Mouse (Mus musculus) CH12.LX (cell line): ENCODE measurements at regions not wholly inside any gene's neighbourhood (a gene's known extent, or its start where the extent isn't known, plus 50 kb on each side); places are given as distances from the start of the nearest gene placed in this dataset.
A peak's percentile ranks its signal among the peaks of the same experiment; 100 is the strongest.

Experiments used
- DNase-seq: peaks from one replicate; pipeline ENCODE4 v3.0.0-alpha.2; 2013; ENCODE audit errors: extremely low read depth
- H3K27ac ChIP-seq: 2 replicates; pipeline ENCODE4 v1.5.1; 2012; ENCODE audit warnings: low read depth, mild to moderate bottlenecking, control low read depth, moderate library complexity; ENCODE audit not compliant: insufficient read depth
- H3K27me3 ChIP-seq: replicated peaks from 2 replicates; pipeline ENCODE3; 2012; ENCODE audit warnings: inconsistent platforms
- H3K36me3 ChIP-seq, 2 experiments: replicated peaks in 1 of 2; 2 replicates each; pipeline versions ENCODE3 to v1.6.1; 2012; ENCODE audit warnings: inconsistent platforms in 1 of 2, low read length in 1 of 2, mild to moderate bottlenecking in 1 of 2, mixed read lengths in 1 of 2, moderate library complexity in 1 of 2; ENCODE audit not compliant: control insufficient read depth in 1 of 2, insufficient read depth in 1 of 2
- H3K4me1 ChIP-seq, 2 experiments: 2 replicates each; pipeline ENCODE4 v1.6.1; 2012; ENCODE audit warnings: inconsistent platforms in 1 of 2, moderate library complexity in 1 of 2; ENCODE audit not compliant: insufficient read depth in 2 of 2, control insufficient read depth in 1 of 2
- H3K4me2 ChIP-seq: 2 replicates; pipeline ENCODE4 v1.6.1; 2012; ENCODE audit warnings: low read depth, mild to moderate bottlenecking, control low read depth; ENCODE audit not compliant: poor library complexity, insufficient read depth, severe bottlenecking
- H3K4me3 ChIP-seq, 3 experiments: fragments of 150-350 bp in 1 of 3; sonication (generic) in 1 of 3; replicated peaks in 1 of 3; 2 replicates each; pipeline versions ENCODE3 to v1.5.1; 2011 to 2012; ENCODE audit warnings: low read depth in 2 of 3, low read length in 2 of 3, mild to moderate bottlenecking in 2 of 3, moderate library complexity in 2 of 3, control low read depth in 1 of 3, improper control_type of control experiment in 1 of 3, inconsistent platforms in 1 of 3, mixed read lengths in 1 of 3; ENCODE audit not compliant: poor library complexity in 1 of 3
- H3K79me2 ChIP-seq: replicated peaks from 2 replicates; pipeline ENCODE4 v1.6.1; 2012; ENCODE audit warnings: mild to moderate bottlenecking, moderate library complexity; ENCODE audit not compliant: control insufficient read depth, poor library complexity, insufficient read depth, severe bottlenecking; ENCODE audit errors: extremely low read depth
- H3K9ac ChIP-seq: 2 replicates; pipeline ENCODE4 v1.6.1; 2012; ENCODE audit warnings: low read depth, mild to moderate bottlenecking, control low read depth, moderate library complexity; ENCODE audit not compliant: insufficient read depth
- H3K9me3 ChIP-seq: replicated peaks from 2 replicates; pipeline ENCODE3; 2012; ENCODE audit warnings: low read length, inconsistent platforms, mixed read lengths
- CTCF ChIP-seq, 2 experiments: IDR thresholded peaks in 1 of 2; conservative IDR thresholded peaks in 1 of 2; 2 replicates each; pipeline ENCODE4 v1.5.1; 2011 to 2012; ENCODE audit warnings: low read depth in 2 of 2, low read length in 2 of 2, improper control_type of control experiment in 1 of 2, inconsistent platforms in 1 of 2, mild to moderate bottlenecking in 1 of 2, moderate library complexity in 1 of 2
- JUN ChIP-seq: IDR thresholded peaks from 2 replicates; pipeline ENCODE4 v1.6.1; 2011; ENCODE audit warnings: low read depth, mild to moderate bottlenecking, low read length, improper control_type of control experiment, moderate library complexity; ENCODE audit not compliant: insufficient read depth
- MAX ChIP-seq: IDR thresholded peaks from 2 replicates; pipeline ENCODE4 v1.6.1; 2011; ENCODE audit warnings: low read length, improper control_type of control experiment
- MEF2A ChIP-seq: IDR thresholded peaks from 2 replicates; pipeline ENCODE4 v1.6.1; 2014; ENCODE audit warnings: low read depth, mild to moderate bottlenecking, inconsistent platforms, low read length, improper control_type of control experiment, borderline replicate concordance
- PAX5 ChIP-seq: IDR thresholded peaks from 2 replicates; pipeline ENCODE4 v1.6.1; 2012; ENCODE audit warnings: low read length, inconsistent platforms, mixed read lengths
- RAD21 ChIP-seq: IDR thresholded peaks from 2 replicates; pipeline ENCODE4 v1.6.1; 2011; ENCODE audit warnings: low read depth, mild to moderate bottlenecking, low read length, improper control_type of control experiment, moderate library complexity
- SMC3 ChIP-seq: IDR thresholded peaks from 2 replicates; pipeline ENCODE4 v1.6.1; 2011; ENCODE audit warnings: low read depth, low read length, improper control_type of control experiment
- TBP ChIP-seq: conservative IDR thresholded peaks from 2 replicates; pipeline ENCODE4 v1.6.1; 2011; ENCODE audit warnings: low read depth, low read length, improper control_type of control experiment
- TCF12 ChIP-seq: IDR thresholded peaks from 2 replicates; pipeline ENCODE4 v1.6.1; 2014; ENCODE audit warnings: low read depth, mild to moderate bottlenecking, inconsistent platforms, low read length, improper control_type of control experiment
- UBTF ChIP-seq: IDR thresholded peaks from 2 replicates; pipeline ENCODE4 v1.6.1; 2012; ENCODE audit warnings: low read depth, mild to moderate bottlenecking, inconsistent platforms, low read length, improper control_type of control experiment, moderate library complexity
- USF1 ChIP-seq: IDR thresholded peaks from 2 replicates; pipeline ENCODE4 v1.6.1; 2014; ENCODE audit warnings: low read depth, mild to moderate bottlenecking, inconsistent platforms, low read length, improper control_type of control experiment
- ZC3H11A ChIP-seq: IDR thresholded peaks from 2 replicates; pipeline ENCODE4 v1.6.1; 2012; ENCODE audit warnings: low read depth, mild to moderate bottlenecking, inconsistent platforms, low read length, improper control_type of control experiment
- ZKSCAN1 ChIP-seq: IDR thresholded peaks from 2 replicates; pipeline ENCODE4 v1.6.1; 2012; ENCODE audit warnings: low read depth, inconsistent platforms, low read length, improper control_type of control experiment, borderline replicate concordance
- ZMIZ1 ChIP-seq: IDR thresholded peaks from 2 replicates; pipeline ENCODE4 v1.6.1; 2012; ENCODE audit warnings: low read depth, mild to moderate bottlenecking, inconsistent platforms, low read length, improper control_type of control experiment
- dilution Hi-C: fragments of 300-500 bp; cut with MboI; formaldehyde crosslinking; loops from 2 replicates; pipeline ENCODE4 v1.14.3; 2020; ENCODE audit warnings: low sequenced_read_pairs; ENCODE audit not compliant: extremely low pct_unique_long_range_greater_than_20kb, extremely low pct_ligation_motif_present
- in situ Hi-C: fragments of 300-500 bp; cut with MboI; formaldehyde crosslinking; loops from 3 replicates; pipeline ENCODE4 v1.14.3; 2019; ENCODE audit warnings: low sequenced_read_pairs, low pct_ligation_motif_present, low pct_unique_long_range_greater_than_20kb, mixed read lengths

DNA sequence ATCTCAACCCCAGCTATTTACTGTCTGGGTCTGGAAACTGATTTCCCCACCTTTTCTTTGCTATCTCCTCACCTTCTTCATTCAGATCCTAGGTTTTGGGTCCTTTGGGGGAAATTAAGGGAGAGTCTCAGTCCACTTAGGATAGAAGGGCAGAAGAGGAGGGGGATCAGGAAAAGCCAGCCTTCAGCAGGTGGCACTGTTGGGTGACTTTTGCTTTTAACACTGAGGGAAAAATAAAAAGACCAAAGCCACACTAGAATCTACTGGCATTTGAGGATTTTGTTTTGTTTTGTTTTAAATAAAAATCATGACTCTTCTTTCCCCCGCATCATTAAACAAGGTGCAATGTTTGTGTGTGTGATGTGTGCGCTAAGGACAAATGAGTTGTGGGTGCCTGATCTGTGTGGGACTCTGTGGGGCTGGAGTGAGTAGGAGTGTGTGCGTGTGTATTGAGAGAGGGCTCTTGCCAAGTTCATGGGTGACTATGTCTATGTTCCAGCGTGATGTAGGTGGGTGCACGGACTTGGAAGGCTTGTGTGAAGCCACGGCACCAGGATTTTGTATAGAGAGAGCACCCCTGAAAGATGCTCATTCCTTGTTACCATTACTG lies 159.4 kb downstream of the Rps24 start:
- Histone ChIP-seq H3K9ac (no peak overlapping the region), H3K79me2 (no peaks in the 10 kb centered on the region), H3K9me3 (no peaks in the 10 kb centered on the region), H3K4me2 (no peak overlapping the region), H3K27me3 (no peaks in the 10 kb centered on the region), H3K36me3 (no peaks in the 10 kb centered on the region), H3K4me1 (peaks cover 0 to 21% of the 10 kb centered on the region in 2 experiments; a peak in 2 of 4 replicates), H3K27ac (no peak overlapping the region), H3K4me3 (no peak overlapping the region)
- DNase-seq, result no peak
- dilution Hi-C loops (no loop called here), in situ Hi-C loops (no loop called here)
- TF ChIP-seq RAD21 (peak; percentile 46), MAX (no peak), TBP (no peak), USF1 (no peak), TCF12 (no peak), CTCF (conservative IDR thresholded peaks at IDR 0.05 in 1 of 2, IDR thresholded peaks at IDR 0.05 in 1 of 2; ENCODE audit: low read depth in 2 of 2, low read length in 2 of 2) (peak in 1 of 2 experiments; percentile 44; a peak in 2 of 4 replicates), SMC3 (peak; percentile 35)

DNA sequence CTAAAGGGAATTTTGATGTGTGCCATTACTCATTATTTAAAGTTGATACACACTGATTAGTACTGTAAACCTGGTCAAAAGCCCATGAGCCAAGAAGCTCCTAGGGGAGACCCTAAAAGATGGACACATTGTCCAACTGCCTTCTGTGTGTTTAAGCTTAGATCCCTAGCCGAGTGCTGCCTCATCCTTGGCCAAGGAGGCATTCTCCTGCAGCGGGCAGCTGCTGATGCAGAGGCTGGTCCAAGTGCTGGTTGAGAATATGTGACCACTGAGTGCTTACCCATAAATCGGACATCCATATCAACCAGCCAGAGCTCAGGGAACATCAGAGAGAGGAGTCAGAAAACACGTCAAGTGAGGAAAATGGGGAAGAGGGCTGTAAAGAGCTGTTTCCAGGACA lies 160.8 kb downstream of the Rps24 start:
- no peaks in the 10 kb centered on the region for H3K36me3 ChIP-seq
- TF ChIP-seq CTCF (conservative IDR thresholded peaks at IDR 0.05 in 1 of 2, IDR thresholded peaks at IDR 0.05 in 1 of 2; ENCODE audit: low read depth in 2 of 2, low read length in 2 of 2), result no peak
- no peak for DNase-seq
- no peaks in the 10 kb centered on the region for H3K79me2 ChIP-seq
- dilution Hi-C loops (no loop called here), in situ Hi-C loops (no loop called here)
- no peak overlapping the region for H3K9ac ChIP-seq
- no peak overlapping the region for H3K4me3 ChIP-seq
- H3K9me3 ChIP-seq, result no peaks in the 10 kb centered on the region
- H3K4me1 ChIP-seq, result peaks cover 3 to 33% of the 10 kb centered on the region in 2 experiments; a peak in 2 of 4 replicates
- no peak overlapping the region for H3K4me2 ChIP-seq
- H3K27ac ChIP-seq, result no peak overlapping the region
- H3K27me3 ChIP-seq, result no peaks in the 10 kb centered on the region

DNA sequence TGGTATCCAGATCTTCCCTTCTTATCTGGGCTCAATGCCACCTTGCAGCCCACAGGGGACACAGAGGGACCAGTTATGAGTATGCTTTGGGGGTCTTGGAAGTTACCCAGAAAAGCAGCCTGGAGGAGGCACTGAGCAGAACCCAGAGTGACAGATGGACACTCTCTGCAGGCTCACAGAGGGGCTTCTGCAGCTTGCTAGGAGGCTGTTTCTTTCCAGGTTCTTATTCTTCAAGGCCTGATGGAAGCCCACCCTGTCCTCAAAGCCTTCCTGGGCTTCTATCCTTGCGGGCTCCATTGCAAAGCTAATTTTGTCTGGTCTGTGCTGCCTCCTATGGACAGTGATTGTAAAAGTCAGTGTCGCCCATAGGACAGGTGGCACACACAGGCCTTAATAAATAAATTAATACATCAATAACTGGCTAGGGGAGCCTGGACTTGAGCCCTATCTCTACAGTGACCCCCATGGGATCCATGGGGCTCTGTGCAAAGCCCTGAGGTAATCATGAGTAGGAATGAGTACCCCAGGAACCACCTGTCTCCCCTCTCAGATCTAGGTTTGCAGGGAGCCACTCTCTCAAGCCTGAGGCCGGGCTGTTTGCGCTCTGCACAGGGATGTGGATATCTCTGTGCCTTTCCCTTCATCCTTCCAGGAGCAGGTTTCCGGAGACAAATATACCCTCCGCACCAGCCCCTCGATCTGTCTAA lies 163.4 kb downstream of the Rps24 start:
- no peaks in the 10 kb centered on the region for H3K79me2 ChIP-seq
- TF ChIP-seq UBTF, result no peak
- TF ChIP-seq ZKSCAN1, result no peak
- no peak for TF ChIP-seq USF1
- TF ChIP-seq CTCF (conservative IDR thresholded peaks at IDR 0.05 in 1 of 2, IDR thresholded peaks at IDR 0.05 in 1 of 2; ENCODE audit: low read depth in 2 of 2, low read length in 2 of 2), result peak in 1 of 2 experiments; percentile 22; a peak in 2 of 4 replicates
- TF ChIP-seq ZMIZ1, result no peak
- TF ChIP-seq JUN, result no peak
- no peak for TF ChIP-seq ZC3H11A
- no peak for TF ChIP-seq MAX
- no peak for TF ChIP-seq PAX5
- no peak for TF ChIP-seq MEF2A
- peak; percentile 14 for TF ChIP-seq RAD21
- H3K4me1 ChIP-seq, result peaks cover 3 to 22% of the 10 kb centered on the region in 2 experiments; a peak in 2 of 4 replicates
- no peaks in the 10 kb centered on the region for H3K9me3 ChIP-seq
- no peak overlapping the region for H3K9ac ChIP-seq
- no peak overlapping the region for H3K27ac ChIP-seq
- in situ Hi-C loops, result no loop called here
- no peak overlapping the region for H3K4me3 ChIP-seq
- no peak for DNase-seq
- dilution Hi-C loops, result no loop called here
- no peaks in the 10 kb centered on the region for H3K27me3 ChIP-seq
- no peak overlapping the region for H3K4me2 ChIP-seq
- H3K36me3 ChIP-seq, result no peaks in the 10 kb centered on the region
